Mouse (Mus musculus): ENCODE measurements around the gene Ppan.

DNA sequence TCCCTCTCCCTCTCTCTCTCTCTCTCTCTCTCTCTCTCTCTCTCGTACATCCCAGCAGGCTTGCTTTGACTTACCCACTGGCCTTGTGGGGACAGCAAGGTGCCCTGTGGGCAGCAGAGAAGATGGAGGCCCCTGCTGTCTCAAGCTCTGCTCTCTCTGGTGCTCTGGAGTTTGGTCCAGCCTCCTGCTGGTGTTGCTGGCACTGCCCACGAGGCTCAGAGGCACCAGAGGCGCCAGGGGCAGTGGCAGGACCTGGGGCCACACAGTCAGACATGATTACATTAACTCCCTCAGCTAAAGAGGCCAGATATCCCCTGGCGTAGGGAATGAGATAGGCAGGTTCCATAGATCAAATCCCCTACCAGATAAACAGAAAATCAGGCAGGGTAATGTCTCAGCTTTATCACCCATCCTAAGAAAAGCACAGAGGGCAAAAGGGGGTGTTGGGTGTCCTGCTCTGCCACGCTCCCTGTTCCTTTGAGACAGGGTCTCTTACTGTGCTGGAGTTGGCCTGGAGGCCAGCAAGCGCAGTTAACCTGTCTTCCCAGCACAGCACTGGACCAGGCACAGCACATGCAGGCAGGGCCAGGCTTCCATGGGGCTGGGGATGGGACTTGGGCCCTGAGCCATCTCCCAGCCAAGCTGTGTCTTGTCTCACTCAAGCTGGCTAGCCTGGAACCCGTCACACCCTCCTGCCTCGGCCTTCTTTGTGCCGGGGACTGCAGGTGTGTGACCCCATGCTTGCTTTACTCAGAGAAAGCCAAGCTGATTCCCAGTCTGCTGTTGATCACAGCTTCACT is 11.5 kb upstream of the Ppan start:
- TF ChIP-seq POLR2A (IDR thresholded peaks at IDR 0.05; ENCODE audit: insufficient read length, low read depth) (no peak), E2F4 (IDR thresholded peaks at IDR 0.05; ENCODE audit: insufficient read depth) (no peak), POLR2AphosphoS2 (IDR thresholded peaks at IDR 0.05; ENCODE audit: insufficient read length, low read depth) (peak; percentile 12), SRF (IDR thresholded peaks at IDR 0.05; ENCODE audit: control insufficient read depth, insufficient read length, low read depth) (no peak), USF1 (IDR thresholded peaks at IDR 0.05; ENCODE audit: low read depth) (no peak), CEBPB (IDR thresholded peaks at IDR 0.05; ENCODE audit: insufficient read depth, poor library complexity, severe bottlenecking) (no peak), MYOG (IDR thresholded peaks at IDR 0.05; ENCODE audit: control insufficient read depth in 1 of 3, insufficient read depth in 1 of 3, insufficient read length in 2 of 3, low read depth in 2 of 3) (no peak), MAX (IDR thresholded peaks at IDR 0.05; ENCODE audit: low read depth) (no peak), MYOD1 (IDR thresholded peaks at IDR 0.05; ENCODE audit: control insufficient read depth in 1 of 3, insufficient read length in 2 of 3, low read depth in 2 of 3) (no peak), TCF12 (IDR thresholded peaks at IDR 0.05; ENCODE audit: insufficient read depth, poor library complexity, severe bottlenecking) (no peak), REST (IDR thresholded peaks at IDR 0.05; ENCODE audit: insufficient read depth, insufficient read length) (no peak)

Data from myocyte (in vitro differentiated cells).